Comparison of ENCODE assay signal across 8 mouse cellular contexts in the genomic region with DNA sequence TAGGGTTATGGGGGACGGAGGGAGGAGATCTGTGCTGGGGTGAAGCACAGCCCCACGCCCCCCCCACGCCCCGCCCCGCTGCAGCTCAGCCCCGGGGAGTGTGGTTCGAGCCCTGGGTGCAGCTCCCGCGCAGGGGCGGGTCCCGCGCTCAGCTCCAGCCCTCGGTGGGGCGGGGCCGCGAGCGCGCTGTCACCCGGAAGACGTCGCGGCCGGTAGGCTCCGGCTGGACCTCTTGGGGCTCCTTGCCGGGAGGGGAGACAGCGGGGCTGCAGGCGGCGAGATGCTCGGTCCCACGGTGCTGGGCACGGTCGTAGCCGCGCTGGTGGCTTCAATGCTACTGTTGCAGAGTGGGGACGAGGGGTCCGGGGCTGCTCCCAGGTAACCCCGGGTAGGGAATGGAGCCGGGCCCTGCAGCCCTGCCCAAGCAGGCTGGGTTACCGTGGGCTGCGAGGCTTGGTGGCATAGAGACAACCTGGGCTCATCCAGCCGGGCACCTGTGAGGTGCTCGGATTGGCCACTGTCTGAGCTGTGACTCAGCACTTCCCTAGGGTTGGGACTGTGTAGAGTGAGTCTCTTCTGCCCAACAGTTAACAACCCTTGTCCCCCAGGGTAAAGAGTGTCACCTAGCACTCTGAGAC. TPM values are rescaled to one million over a fixed set of nuclear protein-coding genes. Genes with fewer than 3 reads are reported as not detected.
A peak's percentile ranks its signal among the peaks of the same experiment; 100 is the strongest.
DNase-seq lines count a peak whose midpoint lies in the region; ATAC-seq and TF ChIP-seq lines count a peak whose summit lies in the region.

A gene (plus strand): TSS at position 182 of the 638 bp plus-strand sequence.

- ATAC-seq in forebrain, embryonic 16.5 days = peak; percentile 56
- ATAC-seq in hematopoietic stem cell, adult 5-6 weeks (replicated peaks in 1 of 2; ENCODE audit: insufficient read depth in 1 of 2, low FRiP score in 2 of 2, low TSS enrichment in 1 of 2, low read depth in 1 of 2, poor library complexity in 2 of 2, severe bottlenecking in 2 of 2) = peak; percentile 67 to 70

- peak within 1 kb of the TSS; percentile 88 for H3K4me3 ChIP-seq in ES-Bruce4 (ENCODE audit: low read depth, low read length)
- H3K4me3 ChIP-seq in forebrain, embryonic 16.5 days (replicated peaks; ENCODE audit: low read length) = peak within 1 kb of the TSS; percentile 53
- peak within 1 kb of the TSS; percentile 96 for H3K4me3 ChIP-seq in small intestine, adult 2 months (ENCODE audit: low read depth, low read length)

- no peak for TF ChIP-seq POLR2A in ES-Bruce4 (IDR thresholded peaks at IDR 0.05; ENCODE audit: insufficient read depth, low read length)
- TF ChIP-seq POLR2A in small intestine, adult 2 months (IDR thresholded peaks at IDR 0.05; ENCODE audit: low read depth, low read length) = peak; percentile 78

- no peaks in the 10 kb centered on the region for H3K27me3 ChIP-seq in ES-Bruce4 (ENCODE audit: control insufficient read depth, insufficient read depth, low read length, poor library complexity, severe bottlenecking)
- H3K27me3 ChIP-seq in forebrain, embryonic 16.5 days (replicated peaks; ENCODE audit: control insufficient read depth, insufficient read depth, low read length) = peaks cover 48% of the 10 kb centered on the region
- no peaks in the 10 kb centered on the region for H3K27me3 ChIP-seq in small intestine, adult 2 months (ENCODE audit: control insufficient read depth, insufficient read depth, low read length)

- H3K9me3 ChIP-seq in ES-Bruce4 (replicated peaks; ENCODE audit: control insufficient read depth, insufficient read depth, low read length, poor library complexity, severe bottlenecking) = no peaks in the 10 kb centered on the region
- H3K9me3 ChIP-seq in forebrain, embryonic 16.5 days (ENCODE audit: control insufficient read depth, low read length) = peaks cover 6% of the 10 kb centered on the region; the same call in 1 of the 2 replicates

- H3K36me3 ChIP-seq in ES-Bruce4 (ENCODE audit: control insufficient read depth, insufficient read depth, low read length, poor library complexity, severe bottlenecking) = no peaks in the 10 kb centered on the region
- H3K36me3 ChIP-seq in forebrain, embryonic 16.5 days (ENCODE audit: control insufficient read depth, insufficient read depth) = no peaks in the 10 kb centered on the region
- peaks cover 8% of the 10 kb centered on the region; the same call in 1 of the 2 replicates for H3K36me3 ChIP-seq in small intestine, adult 2 months (ENCODE audit: control insufficient read depth, insufficient read depth, low read length)

- H3K9ac ChIP-seq in ES-Bruce4 (ENCODE audit: low read depth, poor library complexity, severe bottlenecking) = peak within 1 kb of the TSS; percentile 56
- peak within 1 kb of the TSS; percentile 66 for H3K9ac ChIP-seq in forebrain, embryonic 16.5 days (replicated peaks; ENCODE audit: low read depth, low read length)

- H3K4me1 ChIP-seq in ES-Bruce4 (ENCODE audit: control insufficient read depth, insufficient read depth, low read length) = peaks cover 3% of the 10 kb centered on the region
- peaks cover 6% of the 10 kb centered on the region for H3K4me1 ChIP-seq in forebrain, embryonic 16.5 days (replicated peaks; ENCODE audit: control insufficient read depth, insufficient read depth, low read length)
- H3K4me1 ChIP-seq in small intestine, adult 2 months (ENCODE audit: control insufficient read depth, insufficient read depth, insufficient read length, low read length) = peaks cover 15% of the 10 kb centered on the region

- no peak within 1 kb of the TSS for H3K27ac ChIP-seq in ES-Bruce4 (ENCODE audit: insufficient read depth, low read length)
- no peak within 1 kb of the TSS for H3K27ac ChIP-seq in forebrain, embryonic 16.5 days (ENCODE audit: low read length)
- H3K27ac ChIP-seq in small intestine, adult 2 months (ENCODE audit: insufficient read depth, low read depth, low read length) = peak within 1 kb of the TSS; percentile 81

- WGBS in forebrain, embryonic 16.5 days = 3% methylated on average over 37 of the region's 42 CpGs
- 1% methylated on average over 42 of the region's 42 CpGs for WGBS in small intestine, adult 2 months

- H3K4me2 ChIP-seq in forebrain, embryonic 16.5 days (ENCODE audit: low read length) = peak within 1 kb of the TSS; percentile 78

- DNase-seq in adrenal gland, postnatal 4 days (ENCODE audit: low spot score in 2 of 2) = peak; percentile 14 to 20
- peak; percentile 45 for DNase-seq in layer of hippocampus, adult 9-11 months
- DNase-seq in lung, postnatal 4 days = peak; percentile 69 to 71
- no peak for DNase-seq in retina, postnatal 1 day

- no peak for TF ChIP-seq CTCF in ES-Bruce4 (IDR thresholded peaks at IDR 0.05; ENCODE audit: low read depth, low read length)
- no peak for TF ChIP-seq CTCF in small intestine, adult 2 months (IDR thresholded peaks at IDR 0.05; ENCODE audit: extremely low read depth, insufficient read length, insufficient replicate concordance, low read depth, low read length)

- no peak for TF ChIP-seq EP300 in ES-Bruce4 (IDR thresholded peaks at IDR 0.05; ENCODE audit: insufficient read depth, low read depth, low read length)

RNA-seq across cellular contexts. Expression of the gene that starts here (rescaled TPM):
- polyA plus RNA-seq in ES-Bruce4 (2011; ENCODE audit: insufficient read depth, insufficient read length, low read depth, missing spikeins) = 12.4 and 14.6 TPM in 2 replicates
- 10 to 100 TPM; 21.1 to 21.2 TPM for total RNA-seq in adrenal gland, postnatal 4 days (2021)
- 2.5 and 2.8 TPM in 2 replicates for polyA plus RNA-seq in forebrain, embryonic 16.5 days (2015; fragmentation: Nextera tagmentation; extraction: Ambion mirVana)
- 7.7 and 15.0 TPM in 2 replicates for total RNA-seq in hematopoietic stem cell, adult 5-6 weeks (2017)
- polyA plus RNA-seq in small intestine, adult 2 months (2012; rRNA removed) = 8.0 and 8.9 TPM in 2 replicates
